Mouse (Mus musculus): Measurements from ENCODE around the gene Dnah11. TPM values are rescaled to one million over a fixed set of nuclear protein-coding genes. Genes with fewer than 3 reads are reported as not detected.

Dnah11 gene
- polyA plus RNA-seq, 1 experiment from 2014 or later, result 0.29 TPM

- no peak for ATAC-seq (replicated peaks; ENCODE audit: insufficient number of reproducible peaks, low FRiP score, low TSS enrichment, low read depth)
These were observed 185.0 kb downstream of the Dnah11 start for GRCm38 (mm10) chr12:118013872-118014271.

GRCm38 (mm10) chr12:118011921-118012320 is 186.9 kb downstream of the Dnah11 start:
- DNase-seq (ENCODE audit: low spot score) (no peak), ATAC-seq (replicated peaks; ENCODE audit: insufficient number of reproducible peaks, low FRiP score, low TSS enrichment, low read depth) (no peak)
- Histone ChIP-seq H3K4me1 (ENCODE audit: control insufficient read depth, insufficient read depth, low read length) (no peaks in the 10 kb centered on the region), H3K36me3 (replicated peaks; ENCODE audit: control insufficient read depth, insufficient read depth, low read depth, low read length) (no peaks in the 10 kb centered on the region), H3K9ac (replicated peaks; ENCODE audit: low read length) (no peak overlapping the region), H3K27ac (replicated peaks; ENCODE audit: low read depth, low read length) (no peak overlapping the region), H3K4me3 (ENCODE audit: low read depth, low read length) (no peak overlapping the region), H3K27me3 (ENCODE audit: control insufficient read depth, insufficient read depth, low read length) (no peaks in the 10 kb centered on the region), H3K4me2 (ENCODE audit: low read depth, low read length) (no peak overlapping the region), H3K9me3 (replicated peaks; ENCODE audit: control insufficient read depth, low read length) (no peaks in the 10 kb centered on the region)
- 88% methylated on average over 8 of the region's 8 CpGs for WGBS

More at GRCm38 (mm10) chr12:118013872-118014271, 185.0 kb downstream of the Dnah11 start:
- Histone ChIP-seq H3K4me1 (ENCODE audit: control insufficient read depth, insufficient read depth, low read length) (no peaks in the 10 kb centered on the region), H3K9ac (replicated peaks; ENCODE audit: low read length) (no peak overlapping the region), H3K27ac (replicated peaks; ENCODE audit: low read depth, low read length) (no peak overlapping the region), H3K9me3 (replicated peaks; ENCODE audit: control insufficient read depth, low read length) (no peaks in the 10 kb centered on the region), H3K36me3 (replicated peaks; ENCODE audit: control insufficient read depth, insufficient read depth, low read depth, low read length) (no peaks in the 10 kb centered on the region), H3K4me2 (ENCODE audit: low read depth, low read length) (no peak overlapping the region), H3K27me3 (ENCODE audit: control insufficient read depth, insufficient read depth, low read length) (no peaks in the 10 kb centered on the region), H3K4me3 (ENCODE audit: low read depth, low read length) (no peak overlapping the region)
- 90% methylated on average over 3 of the region's 3 CpGs for WGBS
- no peak for DNase-seq (ENCODE audit: low spot score)

- no peaks in the 10 kb centered on the region for H3K4me1 ChIP-seq (ENCODE audit: control insufficient read depth, insufficient read depth, low read length)
- no peak overlapping the region for H3K4me3 ChIP-seq (ENCODE audit: low read depth, low read length)
- H3K9me3 ChIP-seq (replicated peaks; ENCODE audit: control insufficient read depth, low read length), result no peaks in the 10 kb centered on the region
- DNase-seq (ENCODE audit: low spot score) (no peak), ATAC-seq (replicated peaks; ENCODE audit: insufficient number of reproducible peaks, low FRiP score, low TSS enrichment, low read depth) (no peak)
- H3K36me3 ChIP-seq (replicated peaks; ENCODE audit: control insufficient read depth, insufficient read depth, low read depth, low read length), result no peaks in the 10 kb centered on the region
- no peak overlapping the region for H3K9ac ChIP-seq (replicated peaks; ENCODE audit: low read length)
- no peak overlapping the region for H3K27ac ChIP-seq (replicated peaks; ENCODE audit: low read depth, low read length)
- H3K4me2 ChIP-seq (ENCODE audit: low read depth, low read length), result no peak overlapping the region
- 0 out of 2 replicates have a peak, but pooled peaks cover 2% of the 10 kb centered on the region for H3K27me3 ChIP-seq (ENCODE audit: control insufficient read depth, insufficient read depth, low read length)
- 61% methylated on average over 9 of the region's 9 CpGs for WGBS
These were observed 203.9 kb downstream of the Dnah11 start for GRCm38 (mm10) chr12:117994938-117995337.

- H3K27ac ChIP-seq (replicated peaks; ENCODE audit: low read depth, low read length), result no peak overlapping the region
- H3K4me3 ChIP-seq (ENCODE audit: low read depth, low read length), result no peak overlapping the region
- H3K27me3 ChIP-seq (ENCODE audit: control insufficient read depth, insufficient read depth, low read length), result 0 out of 2 replicates have a peak, but pooled peaks cover 2% of the 10 kb centered on the region
- H3K4me2 ChIP-seq (ENCODE audit: low read depth, low read length), result no peak overlapping the region
- no peaks in the 10 kb centered on the region for H3K9me3 ChIP-seq (replicated peaks; ENCODE audit: control insufficient read depth, low read length)
- no peaks in the 10 kb centered on the region for H3K36me3 ChIP-seq (replicated peaks; ENCODE audit: control insufficient read depth, insufficient read depth, low read depth, low read length)
- DNase-seq (ENCODE audit: low spot score) (peak; percentile 87), ATAC-seq (replicated peaks; ENCODE audit: insufficient number of reproducible peaks, low FRiP score, low TSS enrichment, low read depth) (peak; percentile 89)
- no peak overlapping the region for H3K9ac ChIP-seq (replicated peaks; ENCODE audit: low read length)
- no peaks in the 10 kb centered on the region for H3K4me1 ChIP-seq (ENCODE audit: control insufficient read depth, insufficient read depth, low read length)
- 3% methylated on average over 7 of the region's 7 CpGs for WGBS
These were observed 205.3 kb downstream of the Dnah11 start for GRCm38 (mm10) chr12:117993499-117993898.

GRCm38 (mm10) chr12:117989018-117989828 is 209.6 kb downstream of the Dnah11 start:
- no peak overlapping the region for H3K4me2 ChIP-seq (ENCODE audit: low read depth, low read length)
- WGBS, result 7% methylated on average over 11 of the region's 11 CpGs
- H3K9ac ChIP-seq (replicated peaks; ENCODE audit: low read length), result no peak overlapping the region
- H3K27ac ChIP-seq (replicated peaks; ENCODE audit: low read depth, low read length), result no peak overlapping the region
- no peak for ATAC-seq (replicated peaks; ENCODE audit: insufficient number of reproducible peaks, low FRiP score, low TSS enrichment, low read depth)
- H3K4me1 ChIP-seq (ENCODE audit: control insufficient read depth, insufficient read depth, low read length), result no peaks in the 10 kb centered on the region
- DNase-seq (ENCODE audit: low spot score), result peak; percentile 63
- 0 out of 2 replicates have a peak, but pooled peaks cover 2% of the 10 kb centered on the region for H3K27me3 ChIP-seq (ENCODE audit: control insufficient read depth, insufficient read depth, low read length)
- no peaks in the 10 kb centered on the region for H3K36me3 ChIP-seq (replicated peaks; ENCODE audit: control insufficient read depth, insufficient read depth, low read depth, low read length)
- H3K4me3 ChIP-seq (ENCODE audit: low read depth, low read length), result no peak overlapping the region
- no peaks in the 10 kb centered on the region for H3K9me3 ChIP-seq (replicated peaks; ENCODE audit: control insufficient read depth, low read length)

- H3K9ac ChIP-seq (replicated peaks; ENCODE audit: low read length), result no peak overlapping the region
- H3K4me3 ChIP-seq (ENCODE audit: low read depth, low read length), result no peak overlapping the region
- no peaks in the 10 kb centered on the region for H3K9me3 ChIP-seq (replicated peaks; ENCODE audit: control insufficient read depth, low read length)
- no peaks in the 10 kb centered on the region for H3K4me1 ChIP-seq (ENCODE audit: control insufficient read depth, insufficient read depth, low read length)
- H3K27me3 ChIP-seq (ENCODE audit: control insufficient read depth, insufficient read depth, low read length), result no peaks in the 10 kb centered on the region
- ATAC-seq (replicated peaks; ENCODE audit: insufficient number of reproducible peaks, low FRiP score, low TSS enrichment, low read depth) (no peak), DNase-seq (ENCODE audit: low spot score) (no peak)
- WGBS, result 80% methylated on average over 3 of the region's 3 CpGs
- no peak overlapping the region for H3K4me2 ChIP-seq (ENCODE audit: low read depth, low read length)
- H3K36me3 ChIP-seq (replicated peaks; ENCODE audit: control insufficient read depth, insufficient read depth, low read depth, low read length), result no peaks in the 10 kb centered on the region
- no peak overlapping the region for H3K27ac ChIP-seq (replicated peaks; ENCODE audit: low read depth, low read length)
These were observed 218.5 kb downstream of the Dnah11 start for GRCm38 (mm10) chr12:117980315-117980714.

- H3K4me2 ChIP-seq (ENCODE audit: low read depth, low read length), result no peak overlapping the region
- H3K27me3 ChIP-seq (ENCODE audit: control insufficient read depth, insufficient read depth, low read length), result no peaks in the 10 kb centered on the region
- no peaks in the 10 kb centered on the region for H3K9me3 ChIP-seq (replicated peaks; ENCODE audit: control insufficient read depth, low read length)
- H3K27ac ChIP-seq (replicated peaks; ENCODE audit: low read depth, low read length), result no peak overlapping the region
- ATAC-seq (replicated peaks; ENCODE audit: insufficient number of reproducible peaks, low FRiP score, low TSS enrichment, low read depth) (no peak), DNase-seq (ENCODE audit: low spot score) (no peak)
- H3K4me3 ChIP-seq (ENCODE audit: low read depth, low read length), result no peak overlapping the region
- H3K4me1 ChIP-seq (ENCODE audit: control insufficient read depth, insufficient read depth, low read length), result no peaks in the 10 kb centered on the region
- no peak overlapping the region for H3K9ac ChIP-seq (replicated peaks; ENCODE audit: low read length)
- H3K36me3 ChIP-seq (replicated peaks; ENCODE audit: control insufficient read depth, insufficient read depth, low read depth, low read length), result no peaks in the 10 kb centered on the region
These were observed 225.1 kb downstream of the Dnah11 start for GRCm38 (mm10) chr12:117973712-117974111.

GRCm38 (mm10) chr12:117962698-117963097 is 236.1 kb downstream of the Dnah11 start:
- DNase-seq (ENCODE audit: low spot score), result no peak
- H3K4me1 ChIP-seq (ENCODE audit: control insufficient read depth, insufficient read depth, low read length), result no peaks in the 10 kb centered on the region
- no peaks in the 10 kb centered on the region for H3K27me3 ChIP-seq (ENCODE audit: control insufficient read depth, insufficient read depth, low read length)
- H3K36me3 ChIP-seq (replicated peaks; ENCODE audit: control insufficient read depth, insufficient read depth, low read depth, low read length), result no peaks in the 10 kb centered on the region
- no peak overlapping the region for H3K4me3 ChIP-seq (ENCODE audit: low read depth, low read length)
- no peak overlapping the region for H3K4me2 ChIP-seq (ENCODE audit: low read depth, low read length)
- H3K9me3 ChIP-seq (replicated peaks; ENCODE audit: control insufficient read depth, low read length), result no peaks in the 10 kb centered on the region
- 82% methylated on average over 2 of the region's 2 CpGs for WGBS
- H3K27ac ChIP-seq (replicated peaks; ENCODE audit: low read depth, low read length), result no peak overlapping the region
- ATAC-seq (replicated peaks; ENCODE audit: insufficient number of reproducible peaks, low FRiP score, low TSS enrichment, low read depth), result no peak
- no peak overlapping the region for H3K9ac ChIP-seq (replicated peaks; ENCODE audit: low read length)

Measured in embryonic facial prominence, embryonic 11.5 days (tissue).